Mouse (Mus musculus): ENCODE results near the gene Gm28048. TPM values are rescaled to one million over a fixed set of nuclear protein-coding genes. Genes with fewer than 3 reads are reported as not detected.

The Gm28048 gene
- polyA plus RNA-seq, 1 experiment from 2014 or later = 6.7 TPM

GRCm38 (mm10) chr11:22793176-22793880 lies 188.6 kb downstream of the Gm28048 start:
- no peaks in the 10 kb centered on the region for H3K36me3 ChIP-seq
- no peaks in the 10 kb centered on the region for H3K9me3 ChIP-seq
- ATAC-seq (ENCODE audit: low read depth) = no peak
- no peak overlapping the region for H3K27ac ChIP-seq (replicated peaks)
- no peaks in the 10 kb centered on the region for H3K4me1 ChIP-seq (replicated peaks)
- H3K4me3 ChIP-seq = no peak overlapping the region
- WGBS = 90% methylated on average over 3 of the region's 3 CpGs
- H3K9ac ChIP-seq = no peak overlapping the region
- no peak overlapping the region for H3K4me2 ChIP-seq
- no peaks in the 10 kb centered on the region for H3K27me3 ChIP-seq

GRCm38 (mm10) chr11:22792149-22792548 lies 189.7 kb downstream of the Gm28048 start:
- H3K4me1 ChIP-seq (replicated peaks) = no peaks in the 10 kb centered on the region
- WGBS = 92% methylated on average over 1 of the region's 1 CpGs
- no peak overlapping the region for H3K27ac ChIP-seq (replicated peaks)
- no peak overlapping the region for H3K9ac ChIP-seq
- H3K9me3 ChIP-seq = no peaks in the 10 kb centered on the region
- no peak overlapping the region for H3K4me3 ChIP-seq
- no peak for ATAC-seq (ENCODE audit: low read depth)
- no peaks in the 10 kb centered on the region for H3K27me3 ChIP-seq
- no peaks in the 10 kb centered on the region for H3K36me3 ChIP-seq
- no peak overlapping the region for H3K4me2 ChIP-seq

- no peaks in the 10 kb centered on the region for H3K4me1 ChIP-seq (replicated peaks)
- ATAC-seq (ENCODE audit: low read depth) = no peak
- H3K4me3 ChIP-seq = no peak overlapping the region
- no peak overlapping the region for H3K9ac ChIP-seq
- H3K36me3 ChIP-seq = no peaks in the 10 kb centered on the region
- no peak overlapping the region for H3K4me2 ChIP-seq
- no peaks in the 10 kb centered on the region for H3K27me3 ChIP-seq
- H3K27ac ChIP-seq (replicated peaks) = no peak overlapping the region
- WGBS = 84% methylated on average over 5 of the region's 5 CpGs
- H3K9me3 ChIP-seq = no peaks in the 10 kb centered on the region
These were observed 190.2 kb downstream of the Gm28048 start for GRCm38 (mm10) chr11:22791726-22792125.

GRCm38 (mm10) chr11:22787833-22788232 lies 194.1 kb downstream of the Gm28048 start:
- ATAC-seq (ENCODE audit: low read depth) = no peak
- Histone ChIP-seq H3K36me3 (no peaks in the 10 kb centered on the region), H3K27me3 (no peaks in the 10 kb centered on the region), H3K9ac (no peak overlapping the region), H3K4me2 (no peak overlapping the region), H3K4me3 (no peak overlapping the region), H3K27ac (replicated peaks) (no peak overlapping the region), H3K9me3 (no peaks in the 10 kb centered on the region), H3K4me1 (replicated peaks) (no peaks in the 10 kb centered on the region)
- WGBS = 81% methylated on average over 2 of the region's 2 CpGs

Other genes starting within 250 kb of the Gm28048 start
- gene B3gnt2, start 121.1 kb downstream of the Gm28048 start, polyA plus RNA-seq (2015; fragmentation: Nextera tagmentation; extraction: Ambion mirVana) = 1.8 and 2.0 TPM in 2 replicates
- gene Zrsr1, start 10.1 kb downstream of the Gm28048 start, polyA plus RNA-seq (2015; fragmentation: Nextera tagmentation; extraction: Ambion mirVana) = 8.9 and 9.4 TPM in 2 replicates
- gene Commd1, start 292 bp upstream of the Gm28048 start, polyA plus RNA-seq (2015; fragmentation: Nextera tagmentation; extraction: Ambion mirVana) = 302 and 308 TPM in 2 replicates
- 306 and 322 TPM in 2 replicates for gene Cct4, start 8.4 kb upstream of the Gm28048 start, polyA plus RNA-seq (2015; fragmentation: Nextera tagmentation; extraction: Ambion mirVana)
- 4.1 and 4.9 TPM in 2 replicates for gene Fam161a, start 25.4 kb upstream of the Gm28048 start, polyA plus RNA-seq (2015; fragmentation: Nextera tagmentation; extraction: Ambion mirVana)